Comparison of ENCODE assay signal across 8 mouse cellular contexts in the genomic region with DNA sequence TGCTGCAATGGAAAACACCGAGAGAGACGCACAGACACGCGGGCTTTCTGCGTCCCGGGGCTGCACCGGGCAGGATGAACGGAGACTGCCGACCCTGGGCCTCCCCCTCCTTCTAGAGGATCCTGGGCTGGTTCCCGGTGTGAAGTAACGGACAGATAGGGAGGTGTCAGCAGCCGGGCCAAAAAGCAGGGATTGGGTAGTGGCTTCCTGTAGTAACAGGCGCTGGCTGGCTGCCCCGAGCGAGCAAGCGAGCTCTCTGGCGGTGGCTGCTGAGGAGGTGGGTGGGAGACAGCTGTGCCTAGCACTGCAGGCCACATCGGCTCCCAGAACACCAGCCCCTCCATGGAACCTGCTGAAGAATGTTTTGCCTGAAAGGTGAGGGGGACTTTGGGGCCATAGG.
DNase-seq lines count a peak whose midpoint lies in the region; ATAC-seq and TF ChIP-seq lines count a peak whose summit lies in the region.

No protein-coding gene starts in this region.

- peak; percentile 82 for ATAC-seq in hindbrain, embryonic 14.5 days (ENCODE audit: low FRiP score)

- no peaks in the 10 kb centered on the region for H3K27me3 ChIP-seq in hindbrain, embryonic 14.5 days (ENCODE audit: control insufficient read depth, insufficient read depth, low read length)

- H3K9me3 ChIP-seq in hindbrain, embryonic 14.5 days (ENCODE audit: control insufficient read depth, low read length) = no peaks in the 10 kb centered on the region

- WGBS in hindbrain, embryonic 14.5 days = under 1% methylated on average over 18 of the region's 18 CpGs

- H3K9ac ChIP-seq in hindbrain, embryonic 14.5 days = peak overlapping the region; percentile 53

- DNase-seq in MN1 (ENCODE audit: low spot score) = peak; percentile 16
- DNase-seq in cerebellum, postnatal 36 days = peak; percentile 46 to 54
- DNase-seq in gastrocnemius, adult 2 months = peak; percentile 94
- peak; percentile 52 for DNase-seq in hindbrain, embryonic 14.5 days (ENCODE audit: low spot score)
- DNase-seq in left cerebral cortex, adult 11 months (ENCODE audit: low spot score) = peak; percentile 7
- peak; percentile 71 for DNase-seq in lung, postnatal 25 days (ENCODE audit: low spot score)
- peak; percentile 51 for DNase-seq in retina, embryonic 14.5 days (ENCODE audit: low spot score)
- DNase-seq in urinary bladder, postnatal 36 days (ENCODE audit: low spot score in 2 of 2) = peak; percentile 56 to 84

- peak overlapping the region; percentile 79 for H3K27ac ChIP-seq in gastrocnemius, adult 2 months
- H3K27ac ChIP-seq in hindbrain, embryonic 14.5 days = peak overlapping the region; percentile 79

- TF ChIP-seq CTCF in gastrocnemius, adult 2 months (IDR thresholded peaks at IDR 0.05) = no peak; the same call in 1 of the 2 replicates

- intact Hi-C loops in gastrocnemius, adult 2 months (cut with DNase I) = loop anchor here (5.0 kb wide), 1 partner anchor 39 kb away; no protein-coding TSS in a partner anchor

- peak overlapping the region; percentile 73 for H3K4me3 ChIP-seq in gastrocnemius, adult 2 months
- peak overlapping the region; percentile 25 for H3K4me3 ChIP-seq in hindbrain, embryonic 14.5 days (replicated peaks; ENCODE audit: low read length)

- H3K4me2 ChIP-seq in hindbrain, embryonic 14.5 days (replicated peaks) = peak overlapping the region; percentile 51

- H3K4me1 ChIP-seq in hindbrain, embryonic 14.5 days (replicated peaks; ENCODE audit: control insufficient read depth, insufficient read depth, low read length) = peaks cover 17% of the 10 kb centered on the region

- no peaks in the 10 kb centered on the region; the same call in 1 of the 2 replicates for H3K36me3 ChIP-seq in hindbrain, embryonic 14.5 days (replicated peaks; ENCODE audit: control insufficient read depth, insufficient read depth)

Comparison
In these comparisons a context has a peak if more than half of its experiments do, and no peak if none do; other contexts are left out.
1. Peak in every context shown above with its lines: DNase-seq, ATAC-seq, H3K4me3 ChIP-seq and H3K27ac ChIP-seq.
2. DNase-seq: peak in every context shown above with its lines; median percentile 94 in gastrocnemius, adult 2 months; 71 in lung, postnatal 25 days; 70 in urinary bladder, postnatal 36 days; 52 in hindbrain, embryonic 14.5 days; 51 in retina, embryonic 14.5 days; 50 in cerebellum, postnatal 36 days; 16 in MN1; 7 in left cerebral cortex, adult 11 months.